Mouse (Mus musculus): ENCODE measurements around the gene Art3.

Art3 gene

DNA sequence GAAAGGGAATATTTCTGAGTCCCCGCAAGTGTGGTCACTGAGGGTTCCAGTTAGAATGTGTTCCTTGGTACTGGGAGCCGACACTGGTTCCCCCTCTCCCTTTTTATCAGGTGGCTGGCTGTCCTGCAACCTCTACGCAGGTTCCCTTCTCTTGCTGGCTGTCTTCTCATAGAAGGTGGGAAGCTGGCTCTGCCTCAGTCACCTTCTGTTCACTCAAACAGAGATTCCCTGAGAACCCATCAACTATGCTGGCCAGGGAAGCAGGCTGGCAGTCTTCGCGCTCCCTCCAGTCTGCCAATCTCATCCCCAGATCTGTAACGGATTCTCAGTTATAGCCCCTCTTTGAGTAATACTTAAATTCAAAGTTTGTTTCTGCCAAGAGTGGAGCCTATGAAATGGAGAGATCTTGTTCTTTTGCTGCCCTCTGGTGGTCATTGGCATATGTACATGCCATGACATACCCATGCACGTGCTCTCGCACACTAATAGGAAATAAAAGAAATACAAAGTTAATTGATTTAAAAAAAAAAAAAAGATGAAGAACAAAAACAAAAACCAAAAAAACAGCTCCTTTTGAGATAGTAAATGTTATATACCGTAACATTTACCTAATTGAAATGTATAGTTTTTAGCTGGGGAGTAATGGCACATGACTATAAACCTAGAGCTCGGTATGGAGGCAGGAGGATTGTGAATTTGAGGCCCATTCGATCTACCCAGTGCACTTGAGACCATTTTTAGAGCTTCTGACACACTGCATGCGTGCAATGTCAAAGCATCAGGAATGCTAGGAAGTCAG is 50.1 kb downstream of the Art3 start:
- peak; percentile 34 to 77 for DNase-seq

- DNase-seq = no peak
These were observed 50.7 kb downstream of the Art3 start for GRCm38 (mm10) chr5:92382349-92382679.

DNA sequence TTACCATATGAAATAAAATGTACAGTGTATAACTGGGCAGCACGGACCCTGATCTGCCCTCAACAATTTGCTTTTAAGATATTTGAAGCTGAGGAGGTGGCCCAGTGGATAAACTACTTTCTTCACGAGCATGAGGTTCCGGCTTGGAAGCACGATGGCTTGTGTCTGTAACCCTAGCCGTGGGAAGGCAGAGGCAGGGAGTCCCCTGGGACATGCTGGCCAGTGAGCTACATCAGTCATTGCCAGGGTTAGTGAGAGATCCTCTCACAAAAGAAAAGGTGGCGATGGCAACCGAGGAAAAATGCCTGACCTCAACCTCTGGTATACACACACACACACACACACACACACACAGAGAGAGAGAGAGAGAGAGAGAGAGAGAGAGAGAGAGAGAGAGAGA is 52.1 kb downstream of the Art3 start:
- no peak for DNase-seq

DNA sequence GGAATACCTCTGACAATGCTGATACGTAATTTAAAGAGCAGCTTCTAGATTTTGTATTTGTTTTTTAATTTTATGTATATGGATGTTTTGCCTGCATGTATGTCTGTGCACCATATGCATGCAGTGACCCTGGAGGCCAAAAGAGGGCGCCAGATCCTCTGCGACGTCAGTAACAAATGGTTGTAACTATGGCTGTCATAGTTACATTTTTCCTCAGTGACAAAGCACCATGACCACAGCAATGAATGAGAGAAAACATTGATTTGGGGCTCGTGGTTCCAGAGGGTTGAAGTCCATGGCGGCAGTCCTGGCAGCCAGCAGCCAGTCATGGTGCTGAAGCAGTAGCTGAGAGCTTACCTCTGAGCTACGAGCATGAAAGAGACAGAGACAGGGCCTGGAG is 53.2 kb downstream of the Art3 start:
- no peak for DNase-seq

DNA sequence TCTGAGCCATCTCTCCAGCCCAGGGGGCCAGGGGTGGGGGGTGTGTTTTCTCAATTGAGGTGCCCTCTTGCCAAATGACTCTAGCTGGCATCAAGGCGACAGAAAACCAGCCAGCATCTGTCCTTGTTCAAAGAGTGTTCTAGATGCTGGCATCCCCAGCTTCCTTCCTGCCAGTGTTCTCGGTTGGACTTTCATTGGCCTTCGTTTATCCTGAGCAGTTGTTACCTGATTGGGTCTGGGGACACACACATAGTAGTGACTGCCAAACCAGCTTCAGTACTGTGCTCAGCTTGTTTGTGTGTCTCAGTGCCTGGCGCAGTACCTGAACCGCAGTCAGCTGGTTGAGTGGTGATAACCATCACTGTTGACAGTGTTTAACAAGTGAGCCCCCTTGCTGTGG is 54.5 kb downstream of the Art3 start:
- DNase-seq = no peak

DNA sequence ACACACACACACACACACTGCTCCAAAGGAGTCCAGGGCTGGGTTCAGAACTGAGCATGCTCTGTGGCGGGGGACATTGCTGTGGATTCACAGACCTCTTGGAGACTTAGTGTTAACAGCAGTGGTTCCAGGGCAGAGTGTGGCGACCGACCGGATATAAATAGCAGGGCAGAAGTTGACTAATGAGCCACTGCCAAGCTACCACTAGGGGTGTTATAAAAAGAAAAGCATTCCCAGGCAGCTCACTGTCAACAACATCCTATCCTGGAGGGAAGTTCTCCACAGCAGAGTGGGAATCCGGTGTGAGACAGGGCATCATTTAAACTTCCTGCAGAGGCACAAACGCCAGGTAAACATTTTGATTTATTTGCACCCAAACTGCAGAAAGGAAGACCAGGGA is 55.0 kb downstream of the Art3 start:
- DNase-seq = no peak

GRCm38 (mm10) chr5:92387433-92387832 is 55.8 kb downstream of the Art3 start:
- DNase-seq = no peak

- DNase-seq = no peak
These were observed 58.4 kb downstream of the Art3 start for GRCm38 (mm10) chr5:92389977-92390376.

GRCm38 (mm10) chr5:92390615-92391014 is 59.0 kb downstream of the Art3 start:
- no peak for DNase-seq

DNA sequence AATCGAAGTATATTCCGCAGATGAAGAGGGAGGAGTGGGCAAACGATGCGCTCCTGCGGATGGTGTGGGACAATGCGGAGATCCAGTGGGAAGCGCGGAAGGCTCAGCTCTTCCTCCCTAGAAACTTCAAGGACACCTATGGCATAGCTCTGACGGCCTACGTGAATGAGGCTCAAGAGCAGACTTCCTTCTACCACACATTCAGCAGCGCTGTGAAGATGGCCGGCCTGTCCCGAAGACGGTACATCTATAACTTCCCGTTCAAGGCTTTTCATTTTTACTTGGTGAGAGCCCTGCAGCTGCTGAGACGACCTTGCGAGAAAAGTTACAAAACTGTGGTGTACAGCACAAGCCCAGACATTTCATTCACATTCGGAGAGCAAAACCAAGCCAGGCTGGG is 60.9 kb downstream of the Art3 start:
- DNase-seq = no peak

GRCm38 (mm10) chr5:92393863-92394262 is 62.2 kb downstream of the Art3 start:
- no peak for DNase-seq

DNA sequence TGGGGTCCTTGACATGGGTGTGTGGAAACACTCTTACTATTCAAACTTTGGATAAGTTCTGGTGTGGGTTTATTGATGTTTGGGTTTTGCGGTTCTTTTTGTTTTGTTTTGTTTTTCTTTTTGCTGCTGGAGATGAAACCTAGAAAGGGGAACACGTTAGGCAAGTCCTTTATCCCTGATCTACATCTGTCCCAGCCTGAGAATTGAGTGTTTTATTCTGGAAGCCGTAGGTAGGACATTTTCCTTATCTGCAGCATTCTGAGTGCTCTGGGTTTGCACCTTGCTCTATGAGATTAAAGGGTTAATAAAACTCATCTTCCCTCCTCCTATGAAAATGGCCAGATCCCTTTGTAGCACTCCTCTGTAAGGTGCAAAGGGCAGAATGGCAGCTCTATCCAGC is 64.1 kb downstream of the Art3 start:
- no peak for DNase-seq

DNA sequence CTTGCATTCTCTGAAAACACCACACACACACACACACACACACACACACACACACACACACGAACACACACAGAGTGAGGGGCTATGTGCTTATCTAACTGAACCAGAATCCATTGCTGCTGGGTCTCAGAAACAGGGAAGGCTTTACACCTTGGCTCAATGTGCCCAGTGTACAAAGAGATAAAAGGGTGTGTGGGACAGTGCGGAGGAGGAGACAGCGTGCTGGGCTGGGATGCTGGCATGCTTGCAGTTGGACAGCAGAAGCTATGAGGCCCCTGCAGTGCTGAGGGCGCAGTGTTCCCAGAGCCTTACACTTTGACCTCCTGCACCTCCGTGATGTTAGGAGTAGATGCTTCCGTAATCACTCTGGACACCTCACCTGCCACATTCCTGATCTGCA is 64.8 kb downstream of the Art3 start:
- no peak for DNase-seq

DNA sequence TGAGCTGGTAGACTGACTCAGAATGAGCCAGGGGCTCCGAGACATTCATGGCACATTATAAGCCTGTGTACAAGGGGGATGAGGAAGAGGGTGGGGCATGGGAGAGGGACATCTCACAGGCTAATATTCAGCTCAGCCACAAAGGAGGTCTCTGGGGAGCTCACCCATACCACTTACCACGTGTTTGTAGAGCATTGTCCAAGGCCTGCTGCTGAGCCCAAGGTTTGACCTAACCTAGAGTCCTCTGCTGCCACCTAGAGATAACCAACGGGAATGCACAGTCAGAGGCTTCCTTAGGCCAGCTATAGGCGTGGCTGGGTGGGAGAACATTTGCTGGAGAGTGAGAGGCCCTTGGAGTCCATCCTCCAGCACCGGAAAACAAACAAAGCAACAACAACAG is 66.5 kb downstream of the Art3 start:
- DNase-seq = peak; percentile 31 to 72

DNA sequence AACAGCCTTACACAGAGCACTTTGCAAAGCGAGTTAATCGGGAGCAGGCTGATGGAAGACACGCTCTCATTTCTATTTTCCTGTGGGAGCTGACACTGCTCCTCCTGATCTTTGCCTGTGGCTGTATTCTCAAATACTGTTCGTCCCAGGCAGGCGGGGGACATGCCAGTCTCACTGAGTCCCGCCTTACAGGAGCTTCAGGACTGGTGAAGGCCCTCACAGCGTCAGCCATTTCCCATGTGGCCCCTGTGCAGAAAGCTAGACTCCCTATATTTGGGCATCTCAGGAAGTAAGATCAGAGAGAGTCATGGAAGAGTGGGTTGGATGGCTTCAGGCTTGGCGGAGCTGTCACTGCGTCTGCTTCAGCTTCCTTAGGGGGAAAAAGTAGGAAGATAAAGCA is 71.2 kb downstream of the Art3 start:
- DNase-seq = no peak

- no peak for DNase-seq
These were observed 72.2 kb downstream of the Art3 start for GRCm38 (mm10) chr5:92403562-92404399.

GRCm38 (mm10) chr5:92404400-92404678 is 72.7 kb downstream of the Art3 start:
- DNase-seq = no peak

- no peak for DNase-seq
These were observed 77.9 kb downstream of the Art3 start for GRCm38 (mm10) chr5:92409361-92410155.

- DNase-seq = no peak
These were observed 78.9 kb downstream of the Art3 start for GRCm38 (mm10) chr5:92410486-92410885.

DNA sequence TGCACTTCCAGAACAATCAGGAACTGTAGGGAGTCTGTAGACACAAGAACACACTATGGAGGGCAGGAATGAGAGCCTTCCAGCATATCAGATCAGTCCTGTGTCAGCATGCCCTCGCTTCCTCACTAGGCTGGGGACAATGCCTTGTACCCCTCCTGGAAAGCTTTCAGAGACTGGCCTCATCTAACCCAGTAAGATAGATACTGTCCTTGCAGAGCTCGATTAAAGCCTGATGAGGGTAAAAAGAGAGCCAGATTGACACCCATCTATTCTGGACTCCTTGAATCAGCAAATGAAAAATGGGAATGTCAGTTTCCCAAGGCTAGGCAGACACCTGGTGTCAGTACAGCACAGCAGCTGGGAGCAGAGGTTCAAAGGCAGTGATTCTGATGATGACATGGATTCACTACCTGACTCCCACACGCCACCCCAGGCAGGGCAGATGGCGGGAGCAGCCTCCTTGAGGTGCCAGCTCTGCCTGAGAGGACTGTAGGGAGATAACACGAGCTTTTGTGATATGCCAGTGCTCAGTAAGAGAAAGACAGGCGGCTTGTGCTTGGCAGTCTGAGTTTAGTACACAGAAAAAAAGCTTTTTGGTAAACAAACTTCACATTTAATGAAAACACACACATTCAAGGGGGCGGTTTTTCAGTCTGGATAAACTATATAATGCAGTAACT is 80.0 kb downstream of the Art3 start:
- no peak for DNase-seq

- no peak for DNase-seq
These were observed 81.8 kb downstream of the Art3 start for GRCm38 (mm10) chr5:92413271-92413981.

GRCm38 (mm10) chr5:92413982-92414375 is 82.4 kb downstream of the Art3 start:
- no peak for DNase-seq

GRCm38 (mm10) chr5:92424126-92424525 is 92.5 kb downstream of the Art3 start:
- no peak for DNase-seq

All from spleen, adult 18-20 months (tissue).